Mouse (Mus musculus) spleen, adult 2 months (tissue): ENCODE measurements around the gene Tbxas1.

Experiments used
- CTCF ChIP-seq: fragments of 200-500 bp; IDR thresholded peaks from 2 replicates; pipeline ENCODE4 v1.5.1; 2011; ENCODE audit warnings: mild to moderate bottlenecking, inconsistent platforms; ENCODE audit not compliant: insufficient read depth, insufficient read length, insufficient replicate concordance; ENCODE audit errors: extremely low read depth
- POLR2A ChIP-seq: fragments of 200-500 bp; IDR thresholded peaks from 2 replicates; pipeline ENCODE4 v1.6.1; 2011; ENCODE audit warnings: low read depth, low read length, inconsistent platforms

GRCm38 (mm10) chr6:38950341-38950740 is 75.1 kb downstream of the Tbxas1 start:
- TF ChIP-seq CTCF (no peak), POLR2A (no peak)
